Mouse (Mus musculus) megakaryocyte, embryonic 14.5 days (primary cell): ENCODE measurements around the gene Gm21764.
"Not testable (repeated sequence)": the region's sequence is repeated elsewhere in the genome, so short reads cannot be mapped to it uniquely, and the experiment has no call there.

ENCODE experiments used
- FLI1 ChIP-seq: IDR thresholded peaks from 2 replicates; pipeline ENCODE4 v1.6.1; 2012; ENCODE audit warnings: low read length, inconsistent platforms, mixed read lengths
- GATA1 ChIP-seq: IDR thresholded peaks from 3 replicates; pipeline ENCODE4 v1.6.1; 2012; ENCODE audit warnings: mixed read lengths, low read length, inconsistent platforms, borderline replicate concordance

DNA sequence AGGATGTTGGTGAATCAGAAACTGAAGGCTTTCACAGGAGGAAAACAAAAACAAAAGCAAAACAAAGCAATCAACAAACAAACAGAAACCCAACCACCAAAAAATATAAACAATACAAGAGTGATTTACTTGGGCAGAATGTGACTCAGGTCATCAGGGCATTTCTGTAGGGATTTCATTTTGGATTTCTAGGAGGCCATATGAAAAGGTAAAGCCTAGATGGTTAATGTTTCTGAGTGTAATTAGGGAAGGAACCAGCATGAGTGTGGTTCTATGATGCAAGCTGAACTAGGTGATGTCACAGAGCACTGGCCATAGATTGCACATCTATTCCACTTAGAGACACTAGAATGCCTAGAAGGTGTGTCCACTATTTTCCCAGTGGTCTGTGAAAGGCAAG is 27.2 kb upstream of the Gm21764 start, which contains the start of gene Ssty1:
- not testable (repeated sequence) for TF ChIP-seq FLI1, GATA1
